Mouse (Mus musculus) liver (tissue): Measurements from ENCODE around the gene Lax1.
"Not testable (repeated sequence)": the region's sequence is repeated elsewhere in the genome, so short reads cannot be mapped to it uniquely, and the experiment has no call there.

Experiments
- DNase-seq: peaks from one replicate; pipeline ENCODE4 v3.0.0-alpha.2; 2020; ENCODE audit warnings: mixed read lengths

Lax1 gene

DNA sequence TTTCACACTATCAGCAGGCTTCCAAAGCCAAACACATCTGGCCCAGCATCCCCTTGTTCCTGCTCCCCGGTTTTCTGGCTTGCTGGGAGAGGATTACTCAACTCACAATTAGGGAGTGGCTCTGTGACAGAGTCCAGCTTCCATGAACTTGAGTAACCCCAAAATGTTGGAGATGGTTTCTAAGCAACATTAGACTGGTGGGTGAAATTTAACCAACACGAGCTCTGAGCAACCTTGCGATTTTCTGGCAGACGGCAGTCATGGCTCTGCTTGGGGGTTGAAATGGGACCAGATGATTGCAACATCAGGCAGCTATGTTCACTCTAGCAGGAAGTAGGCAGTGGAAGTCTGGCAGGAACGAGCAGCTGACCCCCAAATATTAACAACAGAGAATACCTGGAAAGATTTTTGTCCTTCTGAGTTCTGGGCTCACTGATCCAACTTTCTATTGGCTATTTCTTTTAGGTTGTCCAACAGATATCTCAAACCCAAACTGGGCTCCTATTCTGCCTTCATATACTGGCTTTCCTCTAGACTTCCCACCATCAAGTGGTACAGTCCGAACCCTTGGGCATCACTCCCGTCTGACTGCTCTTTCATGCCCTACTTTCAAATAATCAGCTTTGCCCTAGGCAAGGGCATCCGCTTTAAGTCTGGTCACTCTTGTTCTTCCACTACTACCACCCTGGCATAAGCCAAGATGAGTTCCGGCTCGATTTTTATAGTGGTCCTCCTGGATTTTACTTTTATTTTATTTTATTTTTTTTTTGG is 4.0 kb downstream of the Lax1 start:
- DNase-seq = peak; percentile 40

DNA sequence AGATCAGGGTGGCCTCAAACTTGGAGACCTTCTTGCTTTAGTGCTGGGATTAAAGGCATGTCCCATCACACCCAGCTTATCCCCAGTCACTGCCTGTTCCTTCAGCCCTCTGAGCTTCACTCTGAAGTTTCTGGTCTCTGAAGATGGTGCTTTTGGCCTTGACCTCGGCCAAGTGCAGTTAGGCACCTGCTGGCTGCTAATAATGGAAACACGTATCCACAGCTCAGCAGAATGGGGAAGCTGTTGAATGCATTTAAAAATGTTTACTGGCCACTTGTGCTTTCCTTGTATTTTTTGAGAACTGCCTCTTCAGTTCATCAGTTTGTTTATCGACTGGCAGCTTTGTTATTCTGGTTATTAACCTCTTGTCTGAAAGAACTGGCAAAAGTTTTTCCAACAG is 18.1 kb downstream of the Lax1 start:
- no peak for DNase-seq

DNA sequence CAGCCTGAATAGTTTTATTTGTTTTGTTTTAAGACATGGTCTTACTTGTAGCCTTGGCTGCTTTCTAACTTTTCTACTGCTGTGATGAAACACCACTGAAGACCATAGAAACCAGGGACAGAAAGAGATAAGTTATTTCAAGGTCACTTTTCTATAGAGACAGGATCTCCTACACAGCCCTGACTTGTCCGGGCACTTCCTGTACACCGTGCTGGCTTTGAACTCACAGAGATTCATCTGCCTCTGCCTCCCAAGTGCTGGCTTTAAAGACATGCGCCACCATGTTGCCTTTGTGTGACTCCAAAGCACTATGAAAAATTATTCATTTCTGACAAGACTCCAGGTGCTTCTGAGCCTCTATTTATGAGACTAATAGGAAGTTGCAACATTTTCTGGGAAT is 18.6 kb downstream of the Lax1 start:
- DNase-seq = no peak

DNA sequence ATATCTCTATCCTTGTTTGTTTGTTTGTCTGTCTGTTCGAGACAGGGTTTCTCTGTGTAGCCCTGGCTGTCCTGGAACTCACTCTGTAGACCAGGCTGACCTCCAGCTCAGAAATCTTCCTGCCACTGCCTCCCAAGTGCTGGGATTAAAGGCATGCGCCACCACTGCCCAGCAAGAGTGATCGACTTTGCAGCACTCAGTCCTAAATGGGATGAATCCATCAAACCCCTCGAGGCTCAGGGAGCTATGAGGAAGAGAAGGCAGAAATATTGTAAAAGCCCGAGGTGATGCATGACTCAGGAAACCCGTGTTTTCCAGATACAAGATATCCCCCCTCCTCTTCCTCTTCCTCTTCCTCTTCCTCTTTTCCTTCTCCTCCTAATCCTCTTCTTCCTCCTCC is 19.1 kb downstream of the Lax1 start:
- DNase-seq = no peak

DNA sequence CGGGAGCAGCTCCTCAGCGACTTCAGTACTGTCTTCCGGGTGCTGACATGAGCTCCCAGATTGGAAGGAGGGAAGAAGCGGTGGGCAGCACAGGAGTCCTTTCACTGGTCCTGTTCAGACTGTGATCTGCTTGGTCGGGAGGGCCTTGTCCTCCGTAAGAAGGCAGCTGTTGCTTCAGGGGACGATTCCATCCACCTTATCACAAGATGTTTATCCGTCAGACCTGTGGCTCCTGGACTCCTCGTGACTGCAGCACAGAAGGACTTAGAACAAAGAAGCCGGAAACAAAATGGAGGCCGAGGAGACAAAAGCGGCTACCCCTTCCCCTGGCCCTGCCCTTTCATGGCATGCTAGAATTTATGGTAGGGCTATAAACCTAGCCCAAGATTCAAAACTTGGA is 19.7 kb downstream of the Lax1 start:
- no peak for DNase-seq

DNA sequence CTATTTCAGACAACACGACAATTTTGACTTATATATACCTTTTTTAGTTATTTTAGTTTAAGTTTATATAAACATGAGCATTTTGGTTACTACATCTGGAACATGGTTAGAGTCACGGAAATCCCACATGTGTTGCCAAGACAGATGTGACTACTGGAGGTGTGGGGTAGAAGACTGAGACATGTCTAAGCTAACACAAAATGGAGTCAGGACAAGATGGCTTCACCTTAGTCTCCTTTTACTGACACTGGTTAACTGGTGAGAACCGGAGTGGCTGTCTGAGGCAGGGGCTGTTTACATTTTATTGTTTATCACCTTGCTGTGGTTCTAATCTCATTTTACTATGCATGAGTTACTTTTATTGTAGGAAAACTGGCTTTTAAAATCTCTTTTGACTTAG is 21.3 kb downstream of the Lax1 start:
- no peak for DNase-seq

DNA sequence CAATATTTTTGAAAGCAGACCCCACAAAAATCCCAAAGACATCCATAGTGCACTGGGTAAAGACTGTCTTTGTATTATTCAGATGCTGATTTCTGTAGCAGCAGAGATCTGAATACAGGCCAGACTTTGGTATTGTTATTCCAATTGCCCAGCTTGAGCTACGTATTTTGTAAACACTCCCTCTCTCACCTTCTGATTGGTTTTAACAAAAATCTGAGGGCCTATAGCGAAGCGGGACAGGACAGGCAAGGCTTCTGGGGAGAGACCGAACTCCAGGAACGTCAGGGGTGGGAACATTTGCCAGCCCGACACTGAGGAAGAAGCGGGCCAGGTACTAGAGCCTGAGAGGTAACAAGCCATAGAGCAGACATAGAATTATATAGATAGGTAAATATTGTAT is 22.2 kb downstream of the Lax1 start:
- DNase-seq = no peak

DNA sequence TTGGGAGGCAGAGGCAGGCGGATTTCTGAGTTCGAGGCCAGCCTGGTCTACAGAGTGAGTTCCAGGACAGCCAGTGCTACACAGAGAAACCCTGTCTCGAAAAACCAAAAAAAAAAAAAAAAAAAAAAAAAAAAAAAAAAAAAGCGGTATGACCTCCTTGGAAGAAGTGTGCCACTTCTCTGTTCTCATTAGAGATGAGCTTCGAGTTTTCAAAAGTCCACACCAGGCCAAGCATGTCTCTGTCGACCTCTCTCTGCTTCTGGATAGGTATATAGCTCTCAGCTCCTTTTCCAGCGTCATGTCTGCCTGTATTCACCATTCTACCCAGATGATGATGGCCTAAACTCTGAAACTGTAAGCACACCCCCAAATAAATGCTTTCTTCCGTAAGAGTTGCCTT is 24.2 kb downstream of the Lax1 start:
- DNase-seq = not testable (repeated sequence)

DNA sequence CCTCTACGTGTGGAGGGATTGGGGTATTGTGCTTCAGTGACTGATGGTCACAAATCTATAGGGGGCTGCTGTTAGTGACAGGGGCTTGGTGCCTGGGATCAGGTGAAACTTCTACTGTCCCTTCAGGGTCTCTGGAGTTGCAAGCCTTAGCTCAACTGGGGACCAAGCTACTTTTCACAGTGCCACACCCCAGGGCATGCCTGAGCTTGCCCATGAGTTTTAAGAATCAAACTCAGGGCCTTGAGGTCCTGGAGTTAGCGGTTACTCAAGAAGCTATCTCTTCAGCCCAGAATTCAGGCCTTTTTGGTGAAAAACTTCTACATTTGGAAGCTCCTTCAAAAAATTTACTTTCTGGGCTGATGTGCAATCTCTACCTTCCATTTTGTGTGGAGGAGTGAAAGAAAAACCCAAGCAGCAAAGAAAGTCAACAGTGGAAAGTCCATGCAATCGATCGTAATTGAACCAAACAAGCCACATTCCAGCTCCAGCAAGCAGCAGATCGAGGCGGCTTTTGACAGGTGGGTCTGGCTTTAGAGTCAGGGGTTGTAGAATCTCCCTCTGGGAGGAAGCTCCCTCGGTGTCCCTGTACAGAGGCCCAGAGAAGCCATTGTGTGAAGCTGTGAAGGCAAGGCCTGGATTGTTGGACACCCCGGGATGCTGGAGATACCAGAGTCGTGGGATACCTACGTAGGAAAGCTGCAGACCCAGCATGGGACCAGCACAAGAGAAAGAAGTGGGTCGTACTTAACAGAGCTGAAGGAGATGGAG is 25.5 kb downstream of the Lax1 start:
- DNase-seq = no peak

DNA sequence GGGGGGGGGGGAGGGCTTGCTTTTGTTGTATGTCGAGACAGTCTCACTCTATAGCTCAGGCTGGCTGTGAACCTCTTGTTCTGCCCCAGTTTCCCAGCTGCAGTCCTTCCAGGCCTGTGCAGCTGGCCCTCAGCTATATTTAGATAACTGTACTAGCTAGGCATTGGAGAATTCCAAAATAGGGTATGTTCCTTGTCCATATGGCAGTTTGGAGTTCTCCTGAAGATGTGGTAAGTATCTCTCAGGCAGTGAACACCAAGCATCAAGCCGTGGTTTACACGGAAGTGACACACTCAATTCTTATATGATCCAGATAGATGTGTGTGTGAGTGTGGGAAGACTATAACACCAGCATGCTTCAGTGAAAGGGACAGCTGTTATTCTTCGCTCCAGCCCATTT is 26.5 kb downstream of the Lax1 start:
- DNase-seq = no peak

DNA sequence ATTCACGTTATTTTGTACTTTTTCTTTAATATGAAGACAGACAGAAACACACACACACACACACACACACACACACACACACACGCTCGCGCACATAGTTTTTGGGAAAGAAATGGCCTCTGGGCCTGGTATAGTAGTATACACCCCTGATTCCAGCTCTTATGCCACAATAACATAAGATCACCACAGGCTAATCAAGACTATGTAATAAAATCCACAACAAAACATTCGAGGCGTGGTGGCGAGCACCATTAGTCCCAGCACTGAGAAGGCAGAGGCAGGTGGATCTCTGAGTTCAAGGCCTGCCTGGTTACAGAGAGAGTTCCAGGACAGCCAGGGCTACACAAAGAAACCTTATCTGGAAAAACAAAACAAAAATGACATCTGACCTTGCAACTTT is 27.0 kb downstream of the Lax1 start:
- DNase-seq = no peak

DNA sequence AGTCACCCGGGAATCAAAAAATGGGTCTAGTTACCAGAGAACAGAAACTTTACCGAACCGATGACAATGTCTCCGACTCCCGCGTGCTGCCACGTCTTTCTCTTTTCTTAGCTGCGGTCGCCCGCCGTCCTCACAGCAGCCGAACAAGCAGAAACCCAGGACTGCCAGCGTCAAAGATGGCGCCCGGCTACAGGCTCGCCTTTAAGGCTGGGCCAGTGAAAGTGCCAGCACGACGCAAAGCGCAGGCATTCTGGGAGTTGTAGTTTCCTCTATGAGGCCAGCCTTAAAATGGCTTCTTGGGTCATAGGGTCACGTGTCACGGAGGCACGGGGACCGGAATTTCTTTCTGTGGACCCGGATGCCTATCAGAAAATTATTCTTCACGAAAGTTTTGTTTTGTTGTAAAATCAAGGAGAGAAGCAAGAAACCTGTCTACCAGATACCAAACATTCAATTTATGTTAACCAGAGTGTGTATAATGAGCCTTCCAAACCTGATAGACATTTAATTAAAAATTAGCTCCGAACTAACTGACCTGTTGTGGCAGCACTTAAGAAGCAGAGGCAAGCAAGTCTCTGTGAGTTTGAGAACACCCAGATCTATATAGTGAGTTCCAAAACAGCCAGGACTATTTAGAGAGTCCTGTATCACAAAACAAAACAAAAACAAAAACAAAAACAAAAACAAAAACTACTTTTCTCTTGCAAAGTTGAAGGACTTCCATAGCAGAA is 28.5 kb downstream of the Lax1 start, which contains the start of gene Gm38394:
Gene Gm38394 (minus strand): TSS at position 116 of the 731 bp plus-strand sequence.
- peak; percentile 92 for DNase-seq

DNA sequence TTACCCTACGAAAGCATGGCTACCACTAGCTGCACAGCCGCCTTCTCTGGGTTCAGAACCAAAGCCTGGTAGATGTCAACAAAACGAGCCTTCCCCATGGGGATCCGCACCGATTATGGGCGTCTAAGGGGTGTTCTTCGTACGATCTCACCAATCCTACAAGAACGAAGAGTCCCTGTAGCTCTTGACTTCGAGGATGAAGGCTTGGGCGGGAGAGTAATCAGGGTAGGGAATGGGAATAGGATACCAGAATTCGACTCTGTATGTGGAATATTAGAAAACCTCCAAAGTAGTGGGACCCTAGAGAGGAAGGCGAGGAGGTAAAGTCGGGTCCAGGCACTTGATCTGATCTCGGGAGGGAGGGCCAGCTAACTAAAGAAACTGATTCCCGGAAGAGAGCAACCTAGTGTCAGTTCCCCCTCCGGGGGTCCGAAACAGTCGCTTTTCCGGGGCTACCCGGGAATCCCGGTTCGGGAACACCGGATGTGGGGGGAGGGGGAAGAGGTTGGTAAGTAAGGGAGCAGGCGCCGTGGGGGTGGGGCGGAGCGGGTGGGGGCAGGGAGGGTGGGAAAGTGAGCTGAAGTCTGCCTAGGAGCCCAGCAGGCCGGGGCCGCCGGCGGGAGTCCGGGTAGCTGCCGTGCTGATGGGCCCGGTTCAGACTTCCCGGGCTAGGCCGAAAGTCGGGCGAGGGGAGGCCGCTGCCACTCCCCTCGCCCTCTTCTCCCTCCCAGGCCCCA is 29.3 kb downstream of the Lax1 start, which contains the start of gene Zbed6:
Gene Zbed6 (minus strand): TSS at position 420 of the 737 bp plus-strand sequence.
- peak; percentile 74 for DNase-seq

DNA sequence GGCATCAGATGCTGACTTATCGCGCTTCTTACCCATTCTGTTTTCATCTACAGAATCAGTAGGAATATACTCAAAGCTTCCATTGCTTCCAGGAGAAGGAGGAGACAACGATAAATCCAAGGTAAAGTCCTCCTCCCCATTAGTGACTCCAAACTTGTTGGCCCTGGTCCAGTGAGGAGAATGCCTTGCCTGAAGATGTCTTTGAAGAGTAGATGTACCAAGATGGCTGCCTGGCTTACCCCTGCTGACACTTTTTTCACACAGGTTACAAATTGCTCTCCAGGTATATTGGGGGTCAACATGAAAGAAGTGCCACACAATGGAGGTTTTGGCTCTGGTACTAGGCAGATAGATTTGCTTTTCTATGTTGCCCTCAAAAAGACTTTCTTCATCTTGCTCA is 31.0 kb downstream of the Lax1 start:
- no peak for DNase-seq

DNA sequence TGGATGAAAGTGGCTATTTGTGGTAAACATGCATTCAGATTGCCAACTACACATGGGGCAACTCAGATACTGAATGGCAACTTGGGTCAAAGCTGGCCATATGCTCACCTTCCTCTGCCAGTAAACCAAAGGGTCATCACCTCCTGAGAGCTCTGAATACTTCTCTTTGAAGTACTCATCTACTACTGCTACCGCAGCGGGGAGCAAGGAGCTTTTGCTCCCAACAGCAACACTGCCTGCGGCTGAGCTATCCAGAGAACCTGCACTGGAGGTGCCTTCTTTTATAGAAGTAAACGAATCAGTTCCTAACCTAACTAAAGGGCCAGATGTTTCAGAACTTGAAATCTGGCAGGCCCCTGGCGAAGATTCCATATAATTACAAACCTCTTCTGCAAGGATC is 33.1 kb downstream of the Lax1 start:
- DNase-seq = no peak

DNA sequence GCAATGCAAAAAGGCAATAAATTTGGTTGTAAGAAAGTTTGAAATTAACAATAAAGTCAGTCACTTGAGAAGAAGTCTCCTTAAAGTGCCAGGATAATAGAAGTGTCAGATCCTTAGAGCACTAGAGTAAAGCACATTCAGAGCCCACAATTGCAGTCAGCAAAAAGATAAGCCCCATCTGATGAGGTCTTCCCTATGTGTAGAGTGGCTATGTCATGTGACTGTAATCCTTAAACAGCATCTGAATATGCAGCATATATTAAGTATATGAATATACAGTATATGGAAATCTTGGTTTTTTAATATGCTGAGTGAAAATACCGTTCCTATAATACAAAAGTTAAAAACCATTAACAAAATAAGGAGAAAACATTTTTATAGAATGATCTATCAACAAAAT is 36.9 kb downstream of the Lax1 start:
- DNase-seq = no peak

DNA sequence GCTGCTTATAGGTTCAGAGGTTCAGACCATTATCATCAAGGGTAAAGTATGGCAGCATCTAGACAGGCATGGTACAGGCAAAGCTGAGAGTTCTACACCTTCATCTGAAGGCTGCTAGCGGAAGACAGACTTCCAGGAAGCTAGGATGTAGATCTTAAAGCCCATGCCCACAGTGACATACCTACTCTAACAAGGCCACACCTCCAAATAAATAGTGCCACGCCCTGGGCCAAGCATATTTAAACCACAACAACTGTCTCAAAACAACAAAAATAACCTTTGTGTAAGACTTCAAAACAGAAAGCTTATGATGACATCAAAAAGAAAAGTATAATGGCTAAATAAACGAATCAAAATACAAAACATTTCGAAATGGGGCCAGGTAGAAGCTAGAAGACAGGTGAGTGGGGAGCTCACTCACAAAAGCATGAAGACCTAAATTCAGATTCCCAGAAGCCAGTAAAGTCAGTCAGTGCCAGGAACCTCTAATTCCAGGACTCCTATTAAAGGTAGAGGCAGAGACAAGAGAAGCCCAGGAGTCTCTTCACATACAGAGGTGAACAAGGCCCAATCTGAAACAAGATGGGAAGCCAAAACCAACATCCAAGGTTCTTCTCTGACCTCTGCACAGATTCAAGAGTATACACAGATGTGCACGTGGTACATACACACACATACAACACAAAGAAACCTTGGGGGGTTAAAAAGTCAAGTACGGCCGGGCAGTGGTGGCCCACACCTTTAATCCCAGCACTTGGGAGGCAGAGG is 39.4 kb downstream of the Lax1 start:
- no peak for DNase-seq

DNA sequence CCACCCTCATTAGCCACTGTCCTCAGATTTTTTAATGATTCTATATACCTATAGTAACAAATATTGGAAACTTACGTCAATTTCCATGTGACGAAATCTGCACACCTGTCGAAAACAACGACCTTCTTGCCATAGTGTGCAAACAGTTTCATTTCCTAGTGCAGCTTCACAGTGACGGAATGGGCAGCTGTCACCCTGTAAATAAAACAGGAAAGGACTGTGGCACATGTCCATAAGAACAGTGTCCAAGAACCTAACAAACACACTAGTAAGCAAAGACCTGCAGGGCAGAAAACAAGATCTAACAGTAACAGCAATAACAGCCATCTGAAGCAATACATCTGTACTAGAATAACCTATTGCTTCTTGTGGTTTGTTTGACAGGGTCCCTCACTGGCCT is 44.3 kb downstream of the Lax1 start:
- DNase-seq = no peak

DNA sequence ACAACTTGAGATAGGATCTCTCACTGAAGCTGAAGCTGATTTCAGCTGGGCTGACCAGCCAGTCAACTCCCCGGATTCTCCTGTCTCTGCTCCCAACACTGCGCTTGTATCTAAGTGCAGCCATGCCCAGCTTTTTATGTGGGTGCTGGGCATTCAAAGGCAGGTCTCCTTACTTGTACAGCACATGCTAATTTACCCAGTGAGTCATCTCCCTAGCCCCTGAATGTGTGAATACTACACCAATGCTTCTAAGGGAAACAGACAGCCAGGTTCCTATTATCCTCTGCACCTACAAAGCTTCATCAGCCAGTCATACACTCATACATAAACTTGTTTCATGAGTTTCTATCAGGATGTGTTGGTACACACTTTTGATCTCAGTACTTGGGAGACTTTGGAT is 48.7 kb downstream of the Lax1 start:
- no peak for DNase-seq

DNA sequence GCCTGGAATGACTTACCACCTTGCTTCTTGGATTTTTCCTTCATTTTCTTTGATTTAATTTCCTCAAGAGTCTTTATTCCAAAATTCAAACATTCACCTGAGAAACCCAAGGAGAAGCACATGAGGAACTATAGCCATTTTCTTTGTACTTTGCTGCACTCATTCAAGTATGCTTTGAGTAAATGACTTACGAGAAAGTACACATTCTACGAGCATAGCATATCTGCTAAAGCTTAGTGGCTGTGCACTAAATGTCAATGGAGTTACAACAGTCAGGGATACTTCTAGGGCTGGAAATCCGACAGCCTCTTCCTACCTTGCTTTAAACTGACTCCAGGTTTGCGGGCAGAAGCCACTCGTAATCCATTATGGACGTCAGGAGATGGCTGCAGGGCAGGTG is 51.4 kb downstream of the Lax1 start:
- DNase-seq = no peak

DNA sequence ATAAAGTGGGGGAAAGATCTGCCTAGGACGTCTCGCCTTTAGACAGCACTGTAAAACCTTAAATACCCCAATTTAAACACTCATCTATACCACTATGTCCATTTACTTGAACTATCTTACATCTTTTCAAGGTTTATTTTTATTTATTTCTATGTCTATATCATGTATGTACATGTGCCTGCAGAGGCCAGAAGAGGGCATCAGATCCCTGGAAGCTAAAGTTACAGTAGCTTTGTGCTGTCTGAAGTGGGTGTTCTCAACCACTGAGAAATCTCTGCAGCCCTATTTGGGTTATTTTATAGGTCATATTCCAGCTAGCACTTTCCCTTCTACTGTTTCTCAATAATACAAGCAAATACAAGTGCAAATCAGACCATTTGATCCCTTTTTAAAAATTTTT is 57.7 kb downstream of the Lax1 start:
- DNase-seq = no peak
